Mouse (Mus musculus) CD4-positive, CD25-positive, alpha-beta regulatory T cell, adult 2 months (primary cell): ENCODE results near the gene Rbx1.
A peak's percentile ranks its signal among the peaks of the same experiment; 100 is the strongest.
"Not testable (repeated sequence)": the region's sequence is repeated elsewhere in the genome, so short reads cannot be mapped to it uniquely, and the experiment has no call there.

Experiments used
- DNase-seq: peaks from one replicate; pipeline ENCODE4 v3.0.0-alpha.2; 2012; ENCODE audit warnings: low read depth, low spot score

Rbx1 gene

GRCm38 (mm10) chr15:81465901-81466737, at the start of gene Rbx1:
TSS of gene Rbx1 (plus strand) at chr15:81466296.
- peak; percentile 100 for DNase-seq

- DNase-seq = peak; percentile 78
Observed at GRCm38 (mm10) chr15:81416763-81417310, 49.3 kb upstream of the Rbx1 start.

DNA sequence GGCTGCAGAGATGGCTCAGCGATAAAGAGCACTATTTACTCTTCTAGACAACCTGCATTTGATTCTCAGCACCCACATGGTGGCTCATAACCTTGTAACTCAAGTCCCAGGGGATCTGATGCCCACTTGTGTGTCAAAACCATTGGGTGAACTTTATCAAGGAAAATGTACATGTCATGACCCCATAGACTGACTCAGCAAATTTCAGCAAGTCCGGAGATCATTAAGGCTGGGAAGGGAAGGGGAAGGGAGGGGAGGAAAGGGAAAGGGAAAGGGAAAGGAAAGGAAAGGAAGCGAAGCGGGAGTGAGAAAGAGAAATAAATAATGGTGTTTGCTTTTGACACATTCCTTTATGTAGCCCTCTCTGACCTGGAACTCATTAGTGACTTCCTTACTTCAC, 48.0 kb upstream of the Rbx1 start:
- no peak for DNase-seq

GRCm38 (mm10) chr15:81421454-81421853, 44.6 kb upstream of the Rbx1 start:
- no peak for DNase-seq

DNA sequence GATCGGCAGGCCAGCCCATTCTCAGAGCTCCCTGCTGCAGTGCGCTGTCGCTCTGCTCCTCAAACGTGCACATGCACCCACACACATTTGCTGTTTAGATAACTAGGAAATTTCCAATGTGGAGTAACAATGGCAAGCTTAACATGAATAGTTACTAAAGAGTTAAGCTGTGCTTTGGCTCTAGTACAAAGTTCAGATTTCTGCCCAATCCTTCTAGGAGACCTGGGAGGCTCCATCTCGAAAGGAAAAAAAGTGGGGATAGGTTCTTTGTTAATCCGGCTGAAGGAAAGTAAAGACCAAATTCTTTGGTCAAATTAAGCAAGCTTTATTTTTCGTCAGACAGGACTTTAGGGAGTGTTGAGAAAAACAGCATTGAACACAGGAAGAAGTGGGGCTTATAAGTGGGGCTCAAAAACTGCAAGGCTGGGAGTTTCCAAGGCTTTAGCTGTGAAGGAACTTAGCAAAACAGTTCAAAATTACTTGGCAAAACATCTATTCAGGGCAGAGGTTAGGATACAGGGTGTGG, 43.9 kb upstream of the Rbx1 start:
- no peak for DNase-seq

- no peak for DNase-seq
Observed at GRCm38 (mm10) chr15:81425311-81425710, 40.8 kb upstream of the Rbx1 start.

DNA sequence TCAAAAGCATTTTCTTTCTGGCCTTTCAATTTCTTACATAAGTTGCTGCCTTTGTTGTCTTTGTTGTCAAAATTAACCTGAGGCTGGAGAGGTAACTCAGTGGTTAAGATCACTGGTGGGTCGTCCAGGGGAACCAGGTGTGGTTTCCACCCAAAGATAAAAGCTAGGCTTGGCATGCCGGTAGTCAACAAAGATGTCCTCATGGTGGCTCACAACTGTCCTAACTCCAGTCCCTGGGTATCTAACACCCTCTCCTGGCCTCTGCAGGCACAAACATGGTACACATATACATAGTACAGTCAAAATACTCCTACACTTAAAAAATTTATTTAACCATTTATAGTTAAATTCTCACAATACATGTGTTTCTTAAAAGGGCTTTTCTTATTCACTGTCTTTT, 38.1 kb upstream of the Rbx1 start:
- no peak for DNase-seq

GRCm38 (mm10) chr15:81431195-81431594, 34.9 kb upstream of the Rbx1 start:
- no peak for DNase-seq

DNA sequence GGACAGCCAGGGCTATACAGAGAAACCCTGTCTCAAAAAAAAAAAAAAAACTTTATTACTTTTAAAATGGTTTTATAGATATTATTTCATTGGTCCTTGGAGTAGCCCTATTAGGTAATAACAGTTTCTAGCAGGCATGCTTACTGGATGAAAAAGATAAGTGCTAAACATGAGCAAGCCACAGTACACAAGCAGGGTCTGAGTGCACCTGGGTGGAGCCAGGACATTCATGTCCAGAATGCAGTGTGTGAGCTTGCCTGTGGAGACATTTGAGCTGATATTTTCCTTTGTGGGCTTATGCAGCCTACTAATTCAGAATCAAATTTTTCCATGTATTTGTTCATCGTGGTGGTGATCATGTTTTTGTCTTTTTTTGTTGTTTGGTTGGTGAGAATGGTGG, 27.8 kb upstream of the Rbx1 start:
- DNase-seq = no peak

DNA sequence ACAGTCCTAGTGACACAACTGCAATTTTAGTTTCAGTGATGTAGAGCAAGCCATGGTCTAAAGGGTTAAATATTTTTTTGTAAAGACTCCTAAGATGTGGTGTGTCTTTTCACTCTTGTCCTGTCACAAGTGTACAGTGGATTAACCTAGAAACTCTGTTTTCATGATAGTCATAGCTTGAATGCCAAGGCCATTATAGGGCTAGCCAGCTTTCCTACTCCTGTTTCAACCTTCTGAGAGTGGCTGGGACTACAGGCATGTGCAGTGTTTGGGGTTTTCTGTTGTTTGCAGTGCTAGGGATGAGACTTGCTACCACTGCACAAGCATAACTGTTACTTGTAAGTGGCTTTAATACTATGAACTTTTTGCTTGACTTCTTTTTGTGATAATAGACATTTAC, 26.9 kb upstream of the Rbx1 start:
- DNase-seq = no peak

- DNase-seq = peak; percentile 82
Observed at GRCm38 (mm10) chr15:81448463-81448862, 17.6 kb upstream of the Rbx1 start.

DNA sequence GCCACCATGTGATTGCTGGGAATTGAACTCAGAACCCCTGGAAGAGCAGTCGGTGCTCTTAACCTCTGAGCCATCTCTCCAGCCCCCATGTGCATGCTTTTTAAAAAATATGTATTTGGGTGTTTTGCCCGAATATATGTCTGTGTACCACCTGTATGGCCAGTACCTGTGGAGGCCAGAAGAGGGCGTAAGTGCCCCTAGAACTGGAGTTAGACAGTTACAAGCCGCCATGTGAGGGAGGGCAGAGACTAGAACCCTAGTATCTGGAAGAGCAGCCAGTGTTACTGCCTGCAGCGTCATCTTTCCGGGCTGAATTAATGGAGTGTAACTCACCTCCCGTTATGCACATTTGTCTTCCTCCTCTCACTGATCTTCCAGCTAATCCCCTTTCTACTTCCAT, 4.6 kb upstream of the Rbx1 start:
- DNase-seq = peak; percentile 19

GRCm38 (mm10) chr15:81465016-81465660, 958 bp upstream of the Rbx1 start:
- DNase-seq = peak; percentile 40

DNA sequence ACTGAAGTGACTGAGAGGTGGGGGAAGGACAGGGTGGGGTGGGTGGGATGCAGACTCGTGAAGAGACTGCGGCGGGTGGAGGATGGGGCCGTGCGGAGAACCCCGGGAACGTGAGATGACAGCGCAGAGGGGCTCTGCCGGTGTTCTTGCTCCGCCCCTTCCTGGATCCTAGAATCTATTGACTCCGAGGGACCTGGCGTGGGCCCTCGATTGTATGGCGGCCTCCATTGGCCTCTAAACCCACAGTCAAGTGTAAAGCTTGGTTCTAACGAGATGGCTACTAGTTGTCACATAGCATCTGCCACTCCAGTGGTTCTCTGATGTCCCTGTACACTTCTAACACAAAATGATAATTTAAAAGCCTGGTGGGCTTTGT, 630 bp downstream of the Rbx1 start:
- no peak for DNase-seq

DNA sequence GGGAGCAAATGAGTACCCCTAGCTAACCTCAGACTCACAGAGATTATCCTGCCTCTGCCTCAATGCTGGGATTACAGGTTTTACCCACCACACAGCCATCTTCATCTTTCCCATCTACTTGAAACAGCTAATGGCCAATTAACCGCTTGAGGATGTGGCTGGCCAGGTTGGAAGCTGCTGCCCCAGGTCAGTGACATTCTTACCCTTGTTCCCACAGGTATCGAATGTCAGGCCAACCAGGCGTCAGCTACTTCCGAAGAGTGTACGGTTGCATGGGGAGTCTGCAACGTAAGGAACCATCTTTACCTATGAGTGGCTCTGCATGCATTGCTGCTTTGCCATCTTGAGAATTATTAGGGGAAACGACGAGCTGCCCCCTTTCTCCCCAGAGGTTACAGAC, 4.6 kb downstream of the Rbx1 start:
- no peak for DNase-seq

- DNase-seq = no peak
Observed at GRCm38 (mm10) chr15:81472256-81472655, 6.2 kb downstream of the Rbx1 start.

- peak; percentile 70 for DNase-seq
Observed at GRCm38 (mm10) chr15:81475654-81476053, 9.6 kb downstream of the Rbx1 start.

GRCm38 (mm10) chr15:81476597-81476996, 10.5 kb downstream of the Rbx1 start:
- no peak for DNase-seq

GRCm38 (mm10) chr15:81479446-81480213, 13.5 kb downstream of the Rbx1 start:
- DNase-seq = no peak

- DNase-seq = not testable (repeated sequence)
Observed at GRCm38 (mm10) chr15:81480284-81480683, 14.2 kb downstream of the Rbx1 start.

DNA sequence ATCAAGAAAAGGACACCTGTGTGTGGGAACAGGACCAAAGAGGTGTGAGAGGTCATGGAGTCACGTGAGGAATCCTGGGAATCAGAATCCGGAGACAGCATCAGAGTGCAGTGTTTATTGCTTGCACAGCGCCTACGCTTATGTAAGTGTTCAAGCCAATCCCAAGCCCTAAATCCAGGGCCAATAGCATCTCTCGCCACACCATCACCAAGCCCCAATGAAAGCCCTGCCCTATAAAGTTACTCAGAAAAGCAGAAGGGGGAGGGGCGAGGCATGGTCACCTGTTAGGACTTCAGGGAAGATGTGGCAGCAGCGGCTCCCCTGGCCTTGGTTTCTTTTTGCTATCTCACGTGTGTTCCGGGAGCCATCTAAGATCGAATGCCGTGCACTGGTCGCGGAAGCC, 14.9 kb downstream of the Rbx1 start:
- DNase-seq = peak; percentile 86

DNA sequence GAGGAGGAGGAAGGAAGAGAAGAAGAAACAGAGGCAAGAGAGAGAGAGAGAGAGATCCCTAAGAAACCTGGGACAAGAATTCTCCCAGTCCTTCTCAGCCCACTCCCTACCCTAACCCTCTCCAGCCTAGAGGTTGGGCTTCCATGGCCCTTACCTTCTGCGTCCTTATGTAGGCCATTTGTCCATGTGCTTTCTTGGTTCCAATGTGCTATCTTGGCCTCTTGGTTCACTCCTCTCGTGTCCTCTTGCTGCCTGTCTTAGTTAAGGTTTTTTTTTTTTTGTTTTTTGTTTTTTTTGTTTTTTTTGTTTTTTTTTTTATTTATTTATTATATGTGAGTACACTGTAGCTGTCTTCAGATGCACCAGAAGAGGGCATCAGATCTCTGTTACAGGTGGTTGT, 16.9 kb downstream of the Rbx1 start:
- DNase-seq = no peak
